Mouse (Mus musculus) embryonic facial prominence, embryonic 10.5 days (tissue): ENCODE data around the gene Brinp2. TPM values are rescaled to one million over a fixed set of nuclear protein-coding genes. Genes with fewer than 3 reads are reported as not detected.

Source experiments
- DNase-seq: peaks from one replicate; pipeline ENCODE4 v3.0.0-alpha.2; 2017; ENCODE audit warnings: low spot score
- H3K27ac ChIP-seq: fragments of 300-500 bp; sonication (generic); replicated peaks from 2 replicates; pipeline ENCODE4 v1.5.1; 2016; ENCODE audit warnings: mild to moderate bottlenecking
- H3K27me3 ChIP-seq: fragments of 300-500 bp; sonication (generic); replicated peaks from 2 replicates; pipeline ENCODE4 v1.6.1; 2016; ENCODE audit warnings: low read depth, mild to moderate bottlenecking; ENCODE audit not compliant: poor library complexity, severe bottlenecking
- H3K36me3 ChIP-seq: fragments of 300-500 bp; sonication (generic); replicated peaks from 2 replicates; pipeline ENCODE4 v1.6.1; 2016; ENCODE audit warnings: mild to moderate bottlenecking, moderate library complexity
- H3K4me1 ChIP-seq: fragments of 300-500 bp; sonication (generic); 2 replicates; pipeline ENCODE4 v1.6.1; 2016
- H3K4me3 ChIP-seq: fragments of 300-500 bp; sonication (generic); 2 replicates; pipeline ENCODE4 v1.5.1; 2016; ENCODE audit warnings: mild to moderate bottlenecking, moderate library complexity
- H3K9me3 ChIP-seq: fragments of 300-500 bp; sonication (generic); 2 replicates; pipeline ENCODE4 v1.6.1; 2016; ENCODE audit warnings: mild to moderate bottlenecking
- WGBS: fragments of 180-500 bp; shearing (Covaris S2); methylation state at CpG from one replicate; pipeline ENCODE4 v1.1.7; 2016; 5-methylcytosine and 5-hydroxymethylcytosine counted together
- polyA plus RNA-seq: library from polyadenylated mRNA; unstranded; fragments of >200 nt; fragmentation: Nextera tagmentation; extraction: Ambion mirVana; gene quantifications from 2 replicates; pipeline ENCODE4 v1.2.1, GENCODE M21; 2016

Brinp2 gene
- polyA plus RNA-seq, 1 experiment from 2014 or later: 1.1 TPM

DNA sequence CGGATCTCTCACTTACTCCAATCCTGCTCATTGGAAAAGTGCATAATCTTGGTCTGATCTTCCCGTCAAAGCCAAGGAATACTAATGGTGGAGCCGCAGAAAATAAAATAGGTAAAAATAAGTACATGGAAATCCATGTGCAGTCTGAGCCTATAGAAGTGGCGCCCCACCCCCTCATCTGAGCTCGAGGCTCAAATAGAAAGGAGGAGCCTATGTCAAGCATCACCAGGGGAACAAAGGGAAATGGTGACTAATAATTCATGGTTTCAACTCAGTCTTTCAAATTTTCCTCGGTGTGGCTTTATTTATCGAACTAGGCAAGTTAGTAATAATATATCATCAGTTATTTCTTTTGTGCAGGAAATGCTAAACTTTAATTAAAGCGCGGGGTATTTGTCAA lies 84.1 kb downstream of the Brinp2 start:
- H3K4me3 ChIP-seq: no peak overlapping the region
- H3K27me3 ChIP-seq: no peaks in the 10 kb centered on the region
- WGBS: 86% methylated on average over 9 of the region's 9 CpGs
- peaks cover 2% of the 10 kb centered on the region for H3K4me1 ChIP-seq
- H3K27ac ChIP-seq: no peak overlapping the region
- no peak for DNase-seq
- no peaks in the 10 kb centered on the region for H3K9me3 ChIP-seq
- H3K36me3 ChIP-seq: no peaks in the 10 kb centered on the region

DNA sequence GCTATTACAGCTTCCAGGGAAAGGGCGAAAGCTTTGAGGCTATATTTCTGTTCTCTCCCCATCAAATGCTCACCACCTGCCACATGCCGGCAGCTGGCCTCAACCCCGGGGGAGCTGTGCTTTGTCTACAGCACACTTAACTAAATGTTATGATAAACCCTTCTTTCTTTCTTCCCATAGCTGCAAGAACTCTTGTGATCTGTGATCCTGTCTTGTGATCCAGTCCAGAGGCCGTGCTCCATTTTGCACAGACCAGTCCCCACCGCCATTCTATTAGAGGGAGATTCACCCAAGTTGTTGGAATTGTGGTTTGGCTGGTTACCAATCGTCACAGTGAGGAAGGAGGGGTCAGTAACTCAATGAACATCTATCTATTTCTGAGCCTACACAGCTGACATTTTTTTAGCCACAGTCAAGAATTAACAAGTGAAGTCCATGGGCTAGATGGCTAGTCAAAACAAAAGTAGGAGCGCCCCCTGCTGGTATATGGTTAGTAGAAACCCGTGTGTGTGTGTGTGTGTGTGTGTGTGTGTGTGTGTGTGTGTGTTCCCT lies 89.0 kb downstream of the Brinp2 start:
- DNase-seq: peak; percentile 68
- WGBS: 28% methylated on average over 8 of the region's 8 CpGs
- peaks cover 16% of the 10 kb centered on the region for H3K4me1 ChIP-seq
- no peaks in the 10 kb centered on the region for H3K36me3 ChIP-seq
- H3K9me3 ChIP-seq: no peaks in the 10 kb centered on the region
- H3K27me3 ChIP-seq: peaks cover 4% of the 10 kb centered on the region; the same call in 1 of the 2 replicates
- no peak overlapping the region for H3K4me3 ChIP-seq
- H3K27ac ChIP-seq: no peak overlapping the region

DNA sequence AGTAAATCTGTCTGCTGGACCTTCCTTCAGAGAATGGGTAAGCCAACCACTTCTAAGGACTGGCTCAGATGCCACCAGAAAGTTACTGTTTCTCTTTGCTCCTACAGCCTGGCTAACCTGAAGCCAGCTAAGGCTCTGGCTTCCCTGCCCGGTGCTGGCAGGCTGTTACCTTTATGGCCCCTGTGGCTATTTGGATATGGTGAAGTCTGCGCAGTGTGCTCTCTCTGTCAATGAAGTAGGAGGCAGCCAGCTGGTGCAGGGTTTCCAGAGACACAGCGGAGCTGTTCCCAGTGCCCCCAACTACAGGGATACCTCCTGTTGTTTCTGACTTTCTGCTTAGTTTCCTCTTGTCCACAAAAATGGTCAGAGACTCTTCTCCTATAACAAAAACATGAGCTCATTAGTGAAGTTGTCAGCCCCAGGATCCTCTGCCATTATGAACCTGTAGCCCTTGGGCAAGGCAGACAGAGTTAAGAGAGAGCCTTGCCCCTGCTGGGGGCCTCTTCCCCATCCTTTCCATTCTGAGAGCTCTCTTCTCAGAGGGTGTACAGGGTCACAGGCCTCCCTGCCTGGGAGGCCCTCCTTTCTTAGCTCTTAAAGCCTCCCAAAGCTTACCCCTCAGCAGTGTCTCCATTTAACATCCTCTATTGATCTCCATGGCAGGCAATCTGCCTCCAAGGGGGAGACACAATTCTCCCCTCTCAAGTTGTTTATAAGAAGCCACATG lies 89.7 kb downstream of the Brinp2 start:
- peak; percentile 21 for DNase-seq

DNA sequence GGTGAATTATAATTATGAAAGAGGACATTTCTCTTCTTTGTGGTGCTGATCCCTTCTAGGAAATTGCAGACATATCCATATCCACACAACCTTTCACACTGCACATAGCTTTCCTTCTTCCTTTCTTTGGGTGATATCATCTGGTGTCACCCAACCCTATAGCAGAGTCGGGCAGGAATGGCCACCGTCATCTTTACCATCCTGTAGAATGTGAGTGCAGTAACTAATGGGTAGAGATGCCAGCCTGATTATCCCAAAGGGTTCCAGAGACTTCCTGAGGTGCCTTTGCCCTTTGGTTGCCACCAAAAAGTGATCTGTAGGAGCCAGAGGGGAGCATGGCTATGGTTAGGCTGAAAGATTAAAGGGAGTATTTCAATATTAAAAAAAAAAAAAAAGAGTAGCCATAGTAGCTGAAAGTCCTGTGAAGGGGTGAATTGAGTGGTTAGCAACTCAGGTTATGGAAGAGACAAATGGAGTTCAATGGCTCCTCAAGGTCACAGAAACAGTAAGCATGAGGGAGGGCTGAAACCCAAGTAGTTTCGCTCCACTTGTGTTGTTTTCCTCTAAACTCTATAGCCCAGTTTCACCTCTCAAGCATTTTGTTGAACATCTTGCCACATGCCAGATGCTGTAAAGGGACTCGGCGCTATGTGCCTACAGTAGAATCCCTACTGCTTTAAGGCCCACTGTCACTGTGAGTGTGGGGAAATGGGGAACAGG lies 96.5 kb downstream of the Brinp2 start:
- no peak overlapping the region for H3K4me3 ChIP-seq
- no peak for DNase-seq
- no peak overlapping the region for H3K27ac ChIP-seq
- H3K27me3 ChIP-seq: peaks cover 4% of the 10 kb centered on the region; the same call in 1 of the 2 replicates
- H3K4me1 ChIP-seq: no peaks in the 10 kb centered on the region
- H3K36me3 ChIP-seq: no peaks in the 10 kb centered on the region
- 89% methylated on average over 5 of the region's 5 CpGs for WGBS
- no peaks in the 10 kb centered on the region for H3K9me3 ChIP-seq

More for the DNA sequence above, 89.7 kb downstream of the Brinp2 start:
- no peak overlapping the region for H3K27ac ChIP-seq
- peaks cover 4% of the 10 kb centered on the region; the same call in 1 of the 2 replicates for H3K27me3 ChIP-seq
- H3K9me3 ChIP-seq: no peaks in the 10 kb centered on the region
- H3K4me1 ChIP-seq: peaks cover 16% of the 10 kb centered on the region
- no peaks in the 10 kb centered on the region for H3K36me3 ChIP-seq
- 39% methylated on average over 3 of the region's 3 CpGs for WGBS
- H3K4me3 ChIP-seq: no peak overlapping the region

DNA sequence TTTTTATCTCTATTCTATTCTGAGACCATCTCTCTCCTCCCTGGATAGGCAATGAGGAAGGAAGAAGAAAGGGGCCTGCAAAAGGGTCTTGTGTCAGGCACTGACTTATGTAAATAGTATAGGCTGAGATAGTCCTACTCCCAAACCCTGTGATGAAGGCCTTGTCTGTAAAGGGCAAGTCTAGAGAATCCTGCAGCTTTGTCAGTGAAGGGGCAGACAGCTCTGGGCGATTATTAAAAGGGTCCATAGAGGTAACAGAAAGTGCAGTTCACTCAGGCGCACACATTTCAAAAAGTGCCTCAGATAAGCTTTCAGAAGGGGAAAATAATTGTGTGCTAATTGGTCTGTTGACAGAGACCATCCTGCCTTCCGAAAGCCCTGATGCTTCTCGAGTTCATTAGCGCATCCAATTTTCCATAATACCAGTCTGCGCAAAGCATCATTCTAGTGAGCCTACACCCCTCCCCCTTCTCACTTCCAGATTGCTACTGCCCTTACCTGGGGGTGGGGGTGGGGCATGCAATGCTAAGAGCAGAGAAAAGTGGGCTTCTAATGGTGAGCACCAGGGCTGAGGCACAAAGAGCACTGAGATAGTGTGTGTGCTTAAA lies 97.3 kb downstream of the Brinp2 start:
- Histone ChIP-seq H3K36me3 (no peaks in the 10 kb centered on the region), H3K27ac (no peak overlapping the region)
- 70% methylated on average over 6 of the region's 6 CpGs for WGBS

DNA sequence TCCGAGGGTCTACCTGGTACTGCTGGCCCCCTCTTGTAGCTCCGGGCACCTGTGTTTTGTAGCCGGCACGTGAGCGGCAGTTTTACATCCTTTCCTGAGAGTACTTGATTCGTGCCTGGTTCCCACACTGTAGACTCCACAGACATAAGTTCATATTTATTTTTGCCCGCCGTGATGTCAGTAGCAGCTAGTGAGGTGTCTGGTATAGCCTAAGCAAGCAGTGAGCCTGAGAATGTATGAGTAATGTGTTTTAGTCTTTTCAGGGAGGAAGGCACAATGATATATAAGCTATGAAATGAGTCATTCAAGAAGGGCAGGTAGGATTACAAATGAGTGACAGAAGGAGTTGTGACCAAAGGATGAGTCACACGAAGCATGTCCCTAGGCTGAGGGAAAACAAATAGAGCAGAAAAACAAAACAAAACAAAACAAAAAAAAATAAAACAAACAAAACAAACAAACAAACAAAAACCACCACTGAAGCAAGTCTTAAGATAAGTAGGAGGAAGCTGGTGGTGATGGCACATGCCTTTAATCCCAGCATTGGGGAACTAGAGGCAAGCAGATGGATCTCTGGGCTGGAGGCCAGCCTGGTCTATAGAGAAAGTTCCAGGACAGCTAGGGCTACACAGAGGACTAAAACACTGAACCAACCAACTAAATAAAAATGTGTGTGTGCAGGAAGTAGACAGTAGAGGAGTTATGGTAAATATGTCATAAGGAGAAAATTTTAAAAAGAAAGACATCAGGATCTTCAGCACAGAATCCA lies 100.0 kb downstream of the Brinp2 start:
- no peak for DNase-seq
- Histone ChIP-seq H3K36me3 (no peaks in the 10 kb centered on the region), H3K27ac (no peak overlapping the region), H3K27me3 (no peaks in the 10 kb centered on the region), H3K4me1 (no peaks in the 10 kb centered on the region), H3K4me3 (no peak overlapping the region), H3K9me3 (no peaks in the 10 kb centered on the region)
- 90% methylated on average over 9 of the region's 9 CpGs for WGBS

More for the DNA sequence above, 97.3 kb downstream of the Brinp2 start:
- Histone ChIP-seq H3K27me3 (peaks cover 4% of the 10 kb centered on the region; the same call in 1 of the 2 replicates), H3K4me3 (no peak overlapping the region), H3K4me1 (no peaks in the 10 kb centered on the region), H3K9me3 (no peaks in the 10 kb centered on the region)
- DNase-seq: no peak

DNA sequence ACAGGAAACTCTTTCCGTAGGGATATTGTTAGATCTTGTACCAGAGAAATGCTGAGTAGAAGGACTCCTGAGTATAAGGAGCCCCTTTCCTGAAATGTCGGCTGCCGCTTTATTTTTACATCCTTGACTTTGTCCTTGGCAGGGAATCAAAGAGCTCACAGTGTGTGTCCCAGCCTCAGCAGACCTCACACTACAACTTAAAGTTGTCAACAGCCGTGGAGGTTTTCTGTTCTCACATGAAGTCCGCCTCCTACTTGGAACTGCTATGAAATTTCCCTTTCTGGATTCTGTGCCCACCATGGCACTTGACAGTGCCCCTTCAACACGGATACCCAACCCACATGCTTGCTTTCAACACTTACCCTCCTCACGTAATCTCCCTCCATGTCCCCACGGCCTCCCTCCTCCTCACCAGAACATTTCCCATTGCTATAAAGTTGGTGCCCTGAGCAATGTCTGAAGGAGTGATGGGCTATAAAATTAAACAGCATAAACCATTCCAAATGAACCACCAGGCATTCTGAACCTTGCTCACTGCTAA lies 103.4 kb downstream of the Brinp2 start:
- no peak overlapping the region for H3K27ac ChIP-seq
- no peak overlapping the region for H3K4me3 ChIP-seq
- no peaks in the 10 kb centered on the region for H3K36me3 ChIP-seq
- DNase-seq: no peak
- 88% methylated on average over 8 of the region's 8 CpGs for WGBS
- no peaks in the 10 kb centered on the region for H3K27me3 ChIP-seq
- no peaks in the 10 kb centered on the region; the same call in 1 of the 2 replicates for H3K4me1 ChIP-seq
- no peaks in the 10 kb centered on the region for H3K9me3 ChIP-seq

DNA sequence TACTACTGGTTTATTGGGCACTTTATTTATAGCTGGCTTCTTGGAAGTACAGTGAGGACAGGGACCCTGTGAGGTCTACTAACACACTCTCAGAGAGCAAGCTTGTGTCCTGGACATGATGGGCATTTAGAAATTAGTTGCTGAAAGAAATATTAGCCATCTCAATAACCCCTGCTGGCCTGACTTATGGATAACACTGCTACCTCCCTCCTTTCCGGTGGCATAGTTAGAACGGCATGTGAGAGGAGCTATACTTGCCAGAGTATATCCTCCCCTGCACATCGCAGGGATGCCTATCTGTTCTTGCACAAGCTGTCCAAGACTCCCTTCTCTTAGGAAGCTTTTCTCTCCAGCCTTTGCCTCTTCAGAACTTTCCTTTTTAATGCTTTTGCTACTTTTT lies 107.9 kb downstream of the Brinp2 start:
- H3K4me3 ChIP-seq: no peak overlapping the region
- H3K27me3 ChIP-seq: no peaks in the 10 kb centered on the region
- no peaks in the 10 kb centered on the region; the same call in 1 of the 2 replicates for H3K4me1 ChIP-seq
- H3K9me3 ChIP-seq: no peaks in the 10 kb centered on the region
- no peak overlapping the region for H3K27ac ChIP-seq
- 88% methylated on average over 3 of the region's 3 CpGs for WGBS
- no peaks in the 10 kb centered on the region for H3K36me3 ChIP-seq
- no peak for DNase-seq

DNA sequence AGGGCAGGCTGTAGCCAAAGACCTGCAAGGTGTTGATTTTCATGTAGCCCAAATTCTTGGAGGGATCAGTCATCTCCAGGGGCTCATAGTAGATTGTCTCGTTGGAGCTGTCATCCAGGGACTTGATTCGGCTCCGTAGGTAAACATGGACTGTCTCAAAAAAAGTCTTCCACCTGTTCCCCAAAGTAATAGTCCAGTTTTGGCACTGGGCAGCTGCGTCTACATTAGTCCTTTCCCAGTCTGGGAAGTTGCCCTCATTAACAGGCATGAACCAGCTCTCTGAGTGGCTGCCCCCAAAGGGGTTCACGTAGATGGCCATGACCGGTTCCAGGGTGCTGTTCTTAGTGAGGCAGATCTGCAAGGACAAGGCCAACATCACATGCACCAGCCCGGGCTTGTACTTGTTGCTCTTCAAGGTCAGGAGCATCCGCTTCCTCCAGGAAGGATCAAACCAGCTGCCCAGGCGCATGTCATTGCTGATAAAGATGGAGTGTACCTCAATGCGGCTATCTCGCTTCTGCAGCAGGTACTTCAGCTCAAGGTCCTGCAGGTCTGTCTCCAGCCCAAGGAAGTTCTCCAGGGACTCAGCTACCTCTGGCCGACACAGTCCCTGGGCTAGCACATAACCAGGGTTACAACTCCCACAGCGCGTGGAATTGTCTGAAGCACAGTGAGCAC lies 109.5 kb downstream of the Brinp2 start:
- 91% methylated on average over 14 of the region's 14 CpGs for WGBS
- no peaks in the 10 kb centered on the region for H3K36me3 ChIP-seq
- H3K27ac ChIP-seq: no peak overlapping the region
- DNase-seq: no peak
- H3K4me1 ChIP-seq: no peaks in the 10 kb centered on the region; the same call in 1 of the 2 replicates
- no peaks in the 10 kb centered on the region for H3K9me3 ChIP-seq
- H3K4me3 ChIP-seq: no peak overlapping the region
- no peaks in the 10 kb centered on the region for H3K27me3 ChIP-seq

DNA sequence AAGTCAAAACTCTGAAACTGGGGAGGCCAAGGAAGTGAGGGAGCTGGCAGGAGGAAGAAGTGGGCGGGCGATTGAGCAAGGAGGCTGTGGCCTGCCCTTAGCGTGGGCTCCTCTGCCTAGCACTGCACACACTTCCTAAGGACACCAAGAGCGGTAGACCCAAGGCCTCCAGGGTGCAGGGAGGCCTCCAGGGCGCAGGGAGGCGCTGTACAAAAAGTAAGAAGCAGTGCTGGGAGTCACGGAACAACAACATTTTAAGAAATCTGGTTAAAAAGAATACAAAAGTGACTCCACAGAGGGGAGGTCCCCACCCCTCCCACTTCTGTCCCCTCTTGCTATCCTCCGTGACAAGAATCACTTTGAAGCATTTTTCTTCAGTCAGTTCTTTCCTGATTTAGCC lies 110.6 kb downstream of the Brinp2 start:
- Histone ChIP-seq H3K4me3 (no peak overlapping the region), H3K36me3 (no peaks in the 10 kb centered on the region), H3K27ac (no peak overlapping the region), H3K9me3 (no peaks in the 10 kb centered on the region), H3K4me1 (no peaks in the 10 kb centered on the region; the same call in 1 of the 2 replicates), H3K27me3 (no peaks in the 10 kb centered on the region)
- DNase-seq: no peak
- 83% methylated on average over 8 of the region's 8 CpGs for WGBS

DNA sequence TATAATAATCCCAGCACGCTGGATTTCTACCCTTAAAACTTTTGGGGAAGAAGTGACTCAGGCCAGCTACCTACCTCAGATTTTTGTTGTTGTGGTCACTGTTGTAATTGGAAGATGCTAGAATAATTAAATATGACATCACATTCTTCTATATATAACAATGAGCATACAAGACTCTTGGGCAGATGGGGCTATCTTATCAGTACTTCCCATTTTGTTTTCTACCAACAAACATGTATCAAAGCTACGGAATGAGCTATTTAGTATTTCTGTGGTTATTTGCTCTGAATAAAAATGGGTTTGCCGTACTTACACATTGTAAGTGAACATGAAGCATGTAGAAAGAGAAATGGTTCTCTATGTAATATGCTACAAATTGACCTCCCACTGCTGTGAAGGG lies 112.1 kb downstream of the Brinp2 start:
- WGBS: 92% methylated on average over 3 of the region's 3 CpGs
- no peaks in the 10 kb centered on the region for H3K9me3 ChIP-seq
- H3K27me3 ChIP-seq: no peaks in the 10 kb centered on the region
- H3K4me1 ChIP-seq: no peaks in the 10 kb centered on the region
- no peak overlapping the region for H3K27ac ChIP-seq
- H3K36me3 ChIP-seq: no peaks in the 10 kb centered on the region
- no peak overlapping the region for H3K4me3 ChIP-seq
- no peak for DNase-seq
